Mouse (Mus musculus) cerebellum, adult 9-10 months (tissue): ENCODE measurements around the gene Lctl.
A peak's percentile ranks its signal among the peaks of the same experiment; 100 is the strongest.
"Not testable (repeated sequence)": the region's sequence is repeated elsewhere in the genome, so short reads cannot be mapped to it uniquely, and the experiment has no call there.

ENCODE experiments used
- DNase-seq: peaks from one replicate; pipeline ENCODE4 v3.0.0; 2022

Lctl gene

GRCm38 (mm10) chr9:64120584-64121277, 3.8 kb downstream of the Lctl start:
- no peak for DNase-seq

GRCm38 (mm10) chr9:64122601-64123000, 5.7 kb downstream of the Lctl start:
- no peak for DNase-seq

GRCm38 (mm10) chr9:64124846-64125245, 7.9 kb downstream of the Lctl start:
- not testable (repeated sequence) for DNase-seq

GRCm38 (mm10) chr9:64125307-64125706, 8.4 kb downstream of the Lctl start:
- no peak for DNase-seq

GRCm38 (mm10) chr9:64126121-64126520, 9.2 kb downstream of the Lctl start:
- DNase-seq, result no peak

GRCm38 (mm10) chr9:64131623-64132022, 14.7 kb downstream of the Lctl start:
- DNase-seq, result no peak

- DNase-seq, result peak; percentile 43
These were observed 21.9 kb downstream of the Lctl start for GRCm38 (mm10) chr9:64138896-64139295.

GRCm38 (mm10) chr9:64139879-64140278, 22.9 kb downstream of the Lctl start:
- no peak for DNase-seq

- no peak for DNase-seq
These were observed 39.7 kb downstream of the Lctl start for GRCm38 (mm10) chr9:64156641-64157040.

GRCm38 (mm10) chr9:64160471-64160870, 43.5 kb downstream of the Lctl start:
- no peak for DNase-seq

- DNase-seq, result not testable (repeated sequence)
These were observed 53.0 kb downstream of the Lctl start for GRCm38 (mm10) chr9:64169967-64170366.

- DNase-seq, result no peak
These were observed 55.3 kb downstream of the Lctl start for GRCm38 (mm10) chr9:64172145-64172815.

- peak; percentile 92 for DNase-seq
These were observed 56.1 kb downstream of the Lctl start, which contains the start of the genes Zwilch and Rpl4 for GRCm38 (mm10) chr9:64172816-64173665. Gene Zwilch (minus strand): TSS chr9:64173104. Gene Rpl4 (plus strand): TSS chr9:64173375.

GRCm38 (mm10) chr9:64173666-64174220, 56.8 kb downstream of the Lctl start:
- no peak for DNase-seq

GRCm38 (mm10) chr9:64174341-64174740, 57.4 kb downstream of the Lctl start:
- DNase-seq, result no peak

GRCm38 (mm10) chr9:64174766-64175165, 57.8 kb downstream of the Lctl start:
- DNase-seq, result no peak

GRCm38 (mm10) chr9:64175378-64175777, 58.4 kb downstream of the Lctl start:
- DNase-seq, result no peak

- no peak for DNase-seq
These were observed 61.6 kb downstream of the Lctl start for GRCm38 (mm10) chr9:64178610-64178973.

- DNase-seq, result peak; percentile 86
These were observed 62.2 kb downstream of the Lctl start, which contains the start of gene Snapc5 for GRCm38 (mm10) chr9:64178974-64179646. Gene Snapc5 (plus strand): TSS chr9:64179274.

- DNase-seq, result not testable (repeated sequence)
These were observed 66.3 kb downstream of the Lctl start for GRCm38 (mm10) chr9:64183295-64183694.

GRCm38 (mm10) chr9:64184166-64184840, 67.4 kb downstream of the Lctl start:
- DNase-seq, result no peak
